Mouse (Mus musculus) kidney, postnatal 4 days (tissue): ENCODE measurements around the gene Gabrr3.

Experiments
- DNase-seq, 2 experiments: peaks; one replicate each; pipeline ENCODE4 v3.0.0; 2021; ENCODE audit warnings: mixed read lengths in 2 of 2

The Gabrr3 gene

GRCm38 (mm10) chr16:59471637-59472278 is 64.6 kb downstream of the Gabrr3 start, which contains the start of gene Riox2:
Gene Riox2 (plus strand): TSS chr16:59471775.
- DNase-seq: peak; percentile 87 to 92

DNA sequence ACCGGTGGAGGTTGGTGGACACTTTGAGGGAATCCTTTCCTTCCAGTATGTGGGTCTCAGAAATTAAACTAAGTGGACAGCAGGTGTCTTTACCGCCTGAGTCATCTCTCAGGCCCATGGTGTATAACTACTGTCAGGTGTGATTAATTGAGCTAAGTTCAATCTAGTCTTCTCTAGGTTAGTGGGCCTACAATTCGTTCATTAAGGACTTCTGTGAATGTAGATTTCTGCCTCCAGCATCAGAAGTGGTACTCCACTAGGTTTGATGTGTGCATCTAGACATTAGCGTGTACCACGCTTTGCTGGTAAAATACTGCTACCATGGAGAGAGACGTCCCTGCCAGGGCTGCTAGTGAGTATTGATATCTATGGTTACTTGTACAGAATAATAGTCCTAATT is 65.4 kb downstream of the Gabrr3 start:
- no peak for DNase-seq

DNA sequence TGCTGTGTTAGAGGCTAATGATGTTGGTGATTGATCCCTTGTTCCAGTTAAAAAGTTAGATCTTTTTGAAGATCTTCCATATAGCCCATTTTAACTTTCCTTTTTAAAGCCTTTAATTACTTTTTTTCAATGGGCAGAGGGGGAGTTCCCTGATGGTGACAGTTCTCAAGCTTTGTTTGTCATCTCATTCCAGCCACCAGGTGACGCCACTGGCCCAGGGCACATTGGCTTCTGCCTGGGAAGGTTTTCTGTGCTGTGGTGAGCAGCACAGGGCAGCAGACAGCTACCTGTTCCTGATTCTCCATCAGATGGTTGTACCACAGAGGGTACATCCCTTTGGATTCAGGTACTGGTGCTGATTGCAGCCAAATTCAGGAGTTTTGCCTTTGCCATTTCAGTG is 67.7 kb downstream of the Gabrr3 start:
- DNase-seq: peak; percentile 87 to 88

GRCm38 (mm10) chr16:59477955-59478354 is 70.8 kb downstream of the Gabrr3 start:
- no peak for DNase-seq

GRCm38 (mm10) chr16:59487239-59487638 is 80.1 kb downstream of the Gabrr3 start:
- DNase-seq: no peak

DNA sequence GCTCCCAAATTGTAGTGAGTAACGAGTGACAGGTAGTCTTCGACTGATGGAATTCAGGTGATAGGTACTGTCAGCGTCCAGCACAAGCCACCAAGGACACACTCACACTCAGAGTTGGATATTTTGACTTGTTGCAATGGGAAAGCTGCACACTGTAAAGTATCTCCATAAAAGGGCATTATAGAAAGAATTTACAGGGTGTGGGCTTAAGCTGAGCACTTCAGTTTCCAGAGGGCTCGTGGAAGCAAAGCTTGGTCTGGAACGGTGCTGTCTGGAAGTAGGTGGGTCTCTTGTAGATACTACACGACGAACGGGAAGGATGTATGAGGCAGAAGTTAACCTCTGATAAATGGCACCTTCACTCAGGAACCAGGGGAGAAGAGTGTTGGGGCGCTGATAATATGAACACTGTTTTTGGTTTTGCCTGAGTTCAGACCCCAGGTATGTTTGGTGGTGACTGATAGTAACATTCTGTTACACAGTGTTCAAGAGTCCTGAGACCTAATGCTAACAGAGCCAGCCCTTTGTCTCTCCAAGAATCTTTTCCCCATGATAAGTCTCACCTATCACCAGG is 80.9 kb downstream of the Gabrr3 start:
- no peak for DNase-seq

GRCm38 (mm10) chr16:59493199-59493598 is 86.1 kb downstream of the Gabrr3 start:
- peak; percentile 28 to 40 for DNase-seq

DNA sequence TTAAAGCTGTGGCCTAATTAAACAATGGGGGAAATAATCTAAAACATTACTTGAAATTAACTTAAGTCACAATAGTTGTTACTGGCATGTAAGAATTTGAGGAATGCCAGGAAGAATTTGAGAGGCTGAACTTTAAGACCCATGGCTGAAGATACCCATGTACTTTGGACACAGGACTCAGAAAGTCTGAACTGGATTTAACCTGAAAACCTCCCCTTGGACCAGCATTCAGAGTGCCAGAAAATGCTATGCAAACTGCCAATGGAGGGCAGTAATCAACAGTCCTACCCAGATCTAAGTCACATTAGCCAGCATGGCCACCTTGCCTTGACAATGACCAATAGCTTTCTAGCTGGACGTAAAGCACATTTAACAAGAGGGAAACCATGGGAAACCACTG is 90.8 kb downstream of the Gabrr3 start:
- DNase-seq: peak in 1 of 2 experiments; percentile 17

- no peak for DNase-seq
Observed at GRCm38 (mm10) chr16:59499180-59499579, 92.0 kb downstream of the Gabrr3 start.

DNA sequence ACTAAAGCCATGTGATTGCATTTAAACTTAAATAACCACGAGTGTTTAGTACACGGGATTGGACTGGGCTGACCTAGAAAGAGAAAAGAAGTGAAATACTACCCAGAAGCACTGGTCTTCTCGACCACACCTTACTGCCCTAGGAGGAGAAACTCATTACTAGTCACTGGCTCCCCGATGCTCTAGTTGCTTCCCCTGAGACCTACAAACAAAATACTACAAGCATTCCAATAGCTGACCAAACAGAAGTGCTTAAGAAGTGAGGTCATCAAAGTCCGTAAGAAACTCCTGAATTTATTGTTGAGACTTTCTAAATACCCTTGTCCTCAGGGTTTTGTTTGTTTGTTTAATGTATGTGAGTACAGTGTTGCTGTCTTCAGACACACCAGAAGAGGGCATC is 102.7 kb downstream of the Gabrr3 start:
- no peak for DNase-seq
